Mouse (Mus musculus): Measurements from ENCODE around the gene Ccdc9.

Ccdc9 gene

DNA sequence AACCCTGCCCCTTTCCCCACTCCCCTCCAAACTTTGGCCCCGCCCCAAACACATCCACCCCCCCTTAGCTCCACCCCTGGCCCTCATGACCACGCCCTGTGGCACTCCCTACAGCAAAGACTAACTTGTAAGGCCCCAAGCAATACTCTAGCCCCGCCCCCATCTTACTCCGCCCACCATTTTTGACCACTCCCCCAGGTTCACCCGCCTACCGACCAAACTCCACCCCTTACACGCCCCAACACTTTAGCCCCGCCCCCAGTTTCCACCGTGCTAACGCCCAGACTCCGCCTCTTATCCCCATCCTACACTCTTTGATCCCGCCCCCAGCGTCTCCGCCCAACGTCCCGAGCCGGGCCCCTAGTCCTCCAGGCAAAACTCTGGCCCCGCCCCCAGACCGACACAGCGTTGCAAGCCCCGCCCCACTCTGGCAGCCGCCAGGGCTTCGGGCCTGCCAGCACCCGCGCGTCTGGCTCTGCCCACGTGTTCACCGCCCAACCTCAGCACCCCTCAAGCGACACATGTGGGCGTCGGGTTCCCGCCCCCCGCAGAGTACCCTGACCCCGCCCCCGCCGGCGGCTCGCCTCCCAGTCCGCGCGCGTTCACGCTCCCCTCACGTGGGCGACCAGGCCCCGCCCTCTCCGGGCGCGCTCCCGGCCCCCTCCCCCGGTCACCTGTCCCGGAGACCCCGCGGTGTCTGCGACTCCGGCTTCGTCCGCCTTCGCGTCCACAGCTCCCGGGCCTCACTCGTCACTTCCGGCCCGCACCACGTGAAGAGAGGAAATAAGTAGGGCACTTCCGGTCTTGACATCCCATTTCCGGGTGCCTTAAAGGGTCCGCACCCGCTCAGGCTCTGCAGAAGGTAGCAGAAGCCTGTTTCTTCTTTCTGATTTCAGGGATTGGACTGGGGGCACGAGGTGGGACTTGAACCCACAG is at the start of gene Ccdc9:
Ccdc9 (minus strand) TSS at position 770 of the 936 bp plus-strand sequence.
- peak; percentile 100 for DNase-seq (ENCODE audit: low spot score)

DNA sequence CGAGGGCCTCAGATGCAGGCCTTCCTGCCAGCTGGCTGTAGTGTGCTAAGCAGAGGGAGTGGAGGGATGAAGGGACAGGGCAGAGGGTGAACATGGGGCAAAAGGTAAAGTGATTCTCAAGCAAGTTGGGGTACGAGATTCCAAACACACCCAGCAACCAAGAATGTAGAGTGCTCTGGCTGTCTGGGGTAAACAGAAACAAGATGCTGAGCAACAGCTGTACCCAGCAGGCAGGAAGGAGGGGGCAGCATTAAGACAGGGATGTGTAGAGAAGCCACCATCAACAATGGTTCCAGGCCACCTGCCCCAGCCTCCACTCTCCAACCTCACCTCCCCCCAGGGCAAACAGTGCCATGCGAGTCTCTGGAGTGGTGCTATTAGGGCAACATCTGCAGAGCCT is 42.6 kb upstream of the Ccdc9 start:
- no peak for DNase-seq (ENCODE audit: low spot score)

DNA sequence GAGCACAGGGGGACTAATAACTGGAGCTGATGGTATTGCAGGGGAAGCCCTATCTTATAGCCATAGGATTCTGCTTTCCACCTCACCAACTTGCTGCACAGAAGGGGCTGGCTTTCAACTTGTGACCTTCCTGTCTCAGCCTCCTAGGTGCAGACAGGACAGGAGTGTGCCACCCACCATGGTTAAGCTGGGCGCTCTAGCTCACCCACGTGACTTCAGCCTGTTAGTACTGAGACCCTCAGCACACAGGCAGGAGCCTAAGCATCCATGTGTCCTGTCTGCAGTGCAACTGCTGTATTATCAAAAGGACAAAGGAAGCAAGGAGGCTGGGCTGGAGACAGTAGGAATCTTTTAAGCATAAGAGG is 40.0 kb upstream of the Ccdc9 start:
- DNase-seq (ENCODE audit: low spot score), result no peak

DNA sequence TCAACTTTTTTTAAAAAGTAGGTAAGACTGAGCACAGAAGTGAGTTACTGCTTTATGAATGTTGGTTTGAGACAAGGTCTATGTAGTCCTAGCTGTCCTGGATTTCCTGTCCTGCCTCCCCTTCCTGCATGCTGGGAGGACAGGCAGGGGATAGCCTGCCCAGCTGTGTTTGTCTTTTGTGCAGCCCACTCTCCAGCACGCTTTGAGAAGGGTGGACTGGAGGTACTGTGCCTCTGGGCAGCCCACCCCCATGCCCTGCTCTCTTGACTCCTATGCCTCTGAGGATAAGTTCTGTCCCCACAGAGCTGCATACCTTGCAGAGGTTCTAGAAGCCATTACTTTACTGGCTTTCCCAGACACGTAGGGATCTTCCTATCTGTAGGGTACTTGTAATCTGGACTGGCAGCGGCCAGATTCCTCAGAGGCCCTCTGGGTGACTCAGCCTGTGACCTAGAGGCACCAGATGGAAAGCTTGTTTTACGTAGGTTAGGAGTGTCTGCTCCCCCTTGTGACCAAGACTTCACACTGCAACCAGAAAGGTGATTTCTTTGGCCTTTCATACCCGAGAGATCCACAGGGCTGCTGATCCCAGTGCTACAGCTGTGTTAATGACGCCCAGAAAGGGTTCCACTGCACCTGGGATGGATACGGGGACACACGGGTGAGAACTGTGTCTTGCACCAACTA is 39.5 kb upstream of the Ccdc9 start:
- DNase-seq (ENCODE audit: low spot score), result peak; percentile 92

DNA sequence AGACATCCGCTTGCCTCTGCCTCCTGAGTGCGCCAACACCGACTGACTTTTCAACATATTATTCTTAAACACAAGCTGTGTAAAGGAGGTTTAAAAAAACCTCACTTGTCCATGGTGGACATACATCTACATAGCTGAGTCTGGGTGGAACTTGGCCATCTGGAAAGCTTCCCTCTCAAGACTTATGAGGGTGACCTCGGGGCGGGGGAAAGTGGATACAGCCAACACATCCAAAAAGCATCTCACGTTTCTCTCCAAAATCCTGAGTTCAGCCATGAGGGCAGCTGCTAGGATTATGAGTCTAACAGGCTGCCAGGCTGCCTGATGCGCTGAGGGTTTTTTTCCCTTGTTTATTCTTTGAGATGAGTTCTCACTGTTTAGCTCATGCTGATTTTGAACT is 38.1 kb upstream of the Ccdc9 start:
- no peak for DNase-seq (ENCODE audit: low spot score)

DNA sequence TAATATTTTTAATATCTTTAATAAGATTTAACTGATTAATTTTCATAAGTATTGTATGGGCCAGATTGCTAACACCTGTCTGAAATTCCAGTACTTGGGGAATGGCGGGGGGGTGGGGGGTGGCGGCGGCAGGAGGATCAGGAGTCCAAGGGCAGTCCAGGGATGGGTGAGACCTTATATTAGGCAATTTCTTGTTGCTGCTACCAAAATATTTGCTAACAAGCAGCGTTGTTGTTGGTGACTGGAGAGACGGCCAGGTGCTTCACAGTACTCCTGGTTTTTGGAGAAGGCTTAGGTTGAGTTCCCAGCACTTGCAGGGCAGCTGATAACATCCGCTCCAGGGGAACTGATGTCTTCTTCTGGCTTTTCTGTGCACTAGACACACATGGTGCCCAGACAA is 33.9 kb upstream of the Ccdc9 start:
- DNase-seq (ENCODE audit: low spot score), result no peak

DNA sequence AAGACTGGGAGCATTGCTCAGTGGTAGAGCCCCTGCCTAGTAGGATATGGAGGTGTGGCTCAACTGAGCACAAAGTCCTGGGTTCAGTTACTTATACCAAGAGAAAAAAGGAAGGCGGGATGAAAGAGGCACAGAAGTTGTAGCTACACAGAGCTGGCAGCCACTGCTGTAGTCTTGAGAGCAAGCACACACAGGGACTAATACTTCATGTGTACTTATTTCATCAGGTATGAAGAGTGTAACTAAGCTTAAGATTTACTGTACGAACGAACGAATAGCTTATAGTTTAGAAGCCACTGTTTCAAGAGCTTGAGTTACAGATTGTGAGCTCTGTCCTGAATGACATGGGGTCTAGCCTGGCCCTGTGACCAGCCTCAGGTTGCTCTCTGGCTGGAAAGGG is 32.6 kb upstream of the Ccdc9 start:
- no peak for DNase-seq (ENCODE audit: low spot score)

DNA sequence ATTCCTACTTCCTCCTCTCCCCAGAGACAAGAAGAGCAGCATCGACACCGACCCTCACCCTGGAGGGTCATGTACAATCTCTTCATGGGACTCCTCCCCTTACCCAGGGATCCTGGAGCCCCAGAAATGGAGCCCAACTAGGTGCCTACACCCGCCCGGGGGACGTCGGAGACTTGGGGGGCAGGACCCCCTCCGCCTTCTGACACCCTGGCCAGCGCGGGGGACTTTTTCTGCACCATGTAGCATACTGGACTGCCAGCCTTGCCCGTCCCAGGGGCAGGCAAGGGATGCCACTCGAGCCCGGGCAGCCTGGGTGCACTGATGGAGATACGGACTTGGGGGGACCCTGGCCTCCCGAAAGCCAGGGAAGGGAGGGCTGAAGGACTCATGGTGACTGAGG is 30.5 kb upstream of the Ccdc9 start:
- DNase-seq (ENCODE audit: low spot score), result no peak

DNA sequence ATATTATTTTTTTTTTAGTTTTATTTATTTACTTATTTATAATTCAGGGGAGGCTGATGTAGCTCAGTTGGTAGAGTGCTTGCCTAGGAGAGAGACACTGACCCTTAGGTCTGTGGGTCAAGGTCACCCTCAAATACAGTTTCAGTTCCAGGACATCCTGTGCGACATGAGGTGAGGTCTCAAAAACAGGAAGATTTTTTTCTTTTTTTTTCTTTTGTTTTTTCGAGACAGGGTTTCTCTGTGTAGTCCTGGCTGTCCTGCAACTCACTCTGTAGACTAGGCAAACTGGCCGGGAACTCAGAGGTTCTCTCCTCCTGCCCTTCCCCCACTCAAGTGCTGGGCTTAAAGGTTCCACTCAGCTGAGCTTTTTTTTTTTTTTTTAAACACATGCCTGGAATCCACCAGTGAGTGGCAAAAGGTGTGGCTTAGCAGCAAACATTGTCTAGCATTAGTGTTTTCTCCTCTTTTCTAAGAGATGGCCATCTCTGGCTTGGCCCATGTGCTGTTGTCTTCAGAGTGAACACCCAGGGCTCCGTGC is 28.7 kb upstream of the Ccdc9 start:
- DNase-seq (ENCODE audit: low spot score), result no peak

DNA sequence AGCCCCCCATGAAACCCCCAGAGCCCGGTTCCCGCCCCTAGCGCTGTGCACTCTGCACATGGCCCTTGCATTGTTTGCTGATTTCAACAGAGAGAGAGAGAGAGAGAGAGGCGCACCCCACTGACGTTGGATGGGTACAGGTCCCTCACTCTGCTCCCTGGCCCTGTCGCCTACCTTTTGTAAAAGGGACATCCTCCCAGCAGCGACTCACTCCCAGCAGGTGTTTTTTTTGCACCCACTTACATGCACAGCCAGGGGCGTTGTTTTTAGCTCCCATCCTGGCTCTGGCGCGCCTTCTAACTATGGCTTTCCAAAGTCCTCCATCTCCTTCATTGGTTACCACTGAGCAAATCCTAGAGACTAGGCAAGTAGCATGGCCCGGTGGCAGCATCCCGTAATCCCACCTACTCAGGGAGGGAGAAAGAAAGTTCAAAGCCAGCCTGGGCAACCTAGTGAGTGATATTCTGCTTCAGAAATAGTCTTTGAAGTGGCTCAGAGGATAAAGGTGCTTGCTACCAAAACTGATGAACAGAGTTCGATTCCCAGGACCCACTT is 27.7 kb upstream of the Ccdc9 start:
- DNase-seq (ENCODE audit: low spot score), result no peak

DNA sequence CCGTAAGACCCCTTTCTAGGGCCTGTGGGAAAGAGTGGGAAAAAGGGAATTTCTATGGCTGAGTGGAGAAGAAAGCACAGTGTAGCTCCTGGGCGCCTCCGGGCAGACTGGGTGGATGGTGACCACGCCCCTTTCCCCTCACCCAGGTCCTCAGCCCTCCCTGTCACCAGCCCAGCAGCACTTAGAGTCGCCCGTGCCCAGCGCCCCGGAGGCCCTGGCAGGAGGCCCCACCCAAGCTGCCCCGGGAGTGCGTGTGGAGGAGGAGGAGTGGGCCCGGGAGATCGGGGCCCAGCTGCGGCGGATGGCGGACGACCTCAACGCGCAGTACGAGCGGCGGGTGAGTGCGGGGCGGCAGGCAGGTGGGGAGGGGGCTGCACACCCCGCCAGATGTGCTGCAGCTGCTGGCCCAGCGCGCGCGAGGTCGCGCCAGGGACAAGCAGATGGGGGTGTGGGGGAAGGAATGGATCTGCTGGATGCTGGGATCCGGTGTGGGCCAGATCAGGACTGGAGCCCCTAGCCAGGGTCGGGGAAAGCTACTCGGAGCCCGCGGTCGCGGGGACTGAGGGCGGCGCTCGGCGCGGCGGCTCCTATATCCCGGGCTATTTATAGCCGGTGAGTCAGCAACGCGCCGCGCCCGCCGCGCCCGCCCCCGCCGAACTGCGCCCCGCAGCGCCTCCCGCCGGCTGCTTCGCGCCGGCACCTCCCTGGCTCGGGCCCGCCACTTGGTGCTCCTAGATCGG is 27.1 kb upstream of the Ccdc9 start:
- DNase-seq (ENCODE audit: low spot score), result peak; percentile 84

DNA sequence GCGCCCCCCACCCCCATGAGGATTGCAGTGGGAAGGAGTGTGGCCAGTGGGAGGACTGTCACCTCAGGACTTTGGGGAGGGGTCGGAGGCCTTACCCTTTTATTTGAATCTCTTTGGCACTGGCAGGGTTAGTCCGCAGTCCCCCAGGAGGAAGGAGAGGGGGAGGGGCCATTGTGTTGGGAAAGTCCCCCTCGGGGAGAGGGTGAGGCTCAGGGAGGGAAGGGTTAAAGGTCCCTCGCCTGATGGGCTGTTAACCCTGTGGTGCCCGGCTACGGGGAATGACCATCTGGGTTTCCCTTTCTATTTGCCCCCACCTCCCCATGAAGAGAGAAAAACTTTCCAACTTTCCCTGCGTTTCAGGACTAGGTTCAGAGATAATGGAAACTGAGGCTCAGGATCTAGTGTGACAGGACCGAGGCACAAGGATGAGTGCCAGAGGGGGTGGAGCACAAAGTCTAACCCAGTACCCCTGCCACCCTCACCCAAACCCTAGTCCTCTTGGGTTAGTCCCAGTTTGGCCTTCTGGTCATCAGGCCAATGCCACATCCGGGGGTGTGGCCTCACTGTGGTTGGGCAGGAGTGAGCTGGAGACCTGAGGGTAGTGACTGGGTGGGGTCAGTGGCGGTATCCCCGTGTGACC is 26.2 kb upstream of the Ccdc9 start:
- peak; percentile 86 for DNase-seq (ENCODE audit: low spot score)

DNA sequence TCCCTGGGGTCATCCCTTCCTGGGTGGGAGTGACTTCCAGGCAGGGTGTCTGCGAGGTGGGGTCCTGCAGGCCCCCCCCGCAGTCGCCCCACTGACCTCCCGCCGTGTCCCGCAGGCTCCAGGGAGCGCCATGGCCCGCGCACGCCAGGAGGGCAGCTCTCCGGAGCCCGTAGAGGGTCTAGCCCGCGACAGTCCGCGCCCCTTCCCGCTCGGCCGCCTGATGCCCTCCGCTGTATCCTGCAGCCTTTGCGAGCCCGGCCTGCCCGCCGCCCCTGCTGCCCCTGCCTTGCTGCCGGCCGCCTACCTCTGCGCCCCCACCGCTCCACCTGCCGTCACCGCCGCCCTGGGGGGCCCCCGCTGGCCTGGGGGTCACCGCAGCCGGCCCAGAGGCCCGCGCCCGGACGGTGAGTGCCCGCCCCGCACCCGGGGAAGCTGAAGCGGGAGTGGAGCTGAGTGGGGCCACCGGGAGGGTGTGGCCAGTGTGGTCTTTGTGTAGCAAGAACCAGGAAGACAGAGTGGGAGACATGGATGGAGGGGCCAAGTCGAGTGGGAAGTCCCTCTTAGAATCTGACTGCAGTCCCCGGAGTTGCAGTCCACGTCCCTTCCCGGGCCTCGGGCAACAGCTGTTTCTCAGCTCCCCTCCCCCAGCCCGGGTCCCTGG is 25.5 kb upstream of the Ccdc9 start:
- DNase-seq (ENCODE audit: low spot score), result no peak

DNA sequence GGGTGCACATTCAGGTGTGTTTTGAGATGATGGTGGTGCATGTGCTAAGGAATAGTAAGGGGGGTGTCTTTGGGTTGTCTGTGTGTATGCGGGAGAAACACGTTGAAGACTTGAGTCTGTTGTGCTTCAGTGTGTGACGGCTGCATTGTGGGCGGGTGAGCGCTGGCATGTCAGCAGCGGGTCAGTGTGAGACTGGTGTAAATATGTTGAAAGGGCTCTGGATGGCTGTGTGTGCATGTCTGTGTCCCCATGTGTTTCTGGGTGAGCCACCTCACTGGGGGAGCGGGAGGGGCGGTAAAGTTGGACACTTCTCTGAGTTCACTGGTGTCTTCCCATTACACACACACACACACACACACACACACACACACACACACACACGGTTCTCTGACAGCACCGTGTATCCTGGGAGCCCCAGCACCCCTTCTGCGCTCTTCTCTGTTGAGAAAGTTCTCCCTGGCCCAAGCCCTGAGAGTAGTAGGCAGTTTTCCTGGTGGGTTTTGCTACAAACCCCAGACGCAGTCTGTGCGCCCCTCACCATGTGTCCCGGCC is 24.9 kb upstream of the Ccdc9 start:
- peak; percentile 38 for DNase-seq (ENCODE audit: low spot score)

DNA sequence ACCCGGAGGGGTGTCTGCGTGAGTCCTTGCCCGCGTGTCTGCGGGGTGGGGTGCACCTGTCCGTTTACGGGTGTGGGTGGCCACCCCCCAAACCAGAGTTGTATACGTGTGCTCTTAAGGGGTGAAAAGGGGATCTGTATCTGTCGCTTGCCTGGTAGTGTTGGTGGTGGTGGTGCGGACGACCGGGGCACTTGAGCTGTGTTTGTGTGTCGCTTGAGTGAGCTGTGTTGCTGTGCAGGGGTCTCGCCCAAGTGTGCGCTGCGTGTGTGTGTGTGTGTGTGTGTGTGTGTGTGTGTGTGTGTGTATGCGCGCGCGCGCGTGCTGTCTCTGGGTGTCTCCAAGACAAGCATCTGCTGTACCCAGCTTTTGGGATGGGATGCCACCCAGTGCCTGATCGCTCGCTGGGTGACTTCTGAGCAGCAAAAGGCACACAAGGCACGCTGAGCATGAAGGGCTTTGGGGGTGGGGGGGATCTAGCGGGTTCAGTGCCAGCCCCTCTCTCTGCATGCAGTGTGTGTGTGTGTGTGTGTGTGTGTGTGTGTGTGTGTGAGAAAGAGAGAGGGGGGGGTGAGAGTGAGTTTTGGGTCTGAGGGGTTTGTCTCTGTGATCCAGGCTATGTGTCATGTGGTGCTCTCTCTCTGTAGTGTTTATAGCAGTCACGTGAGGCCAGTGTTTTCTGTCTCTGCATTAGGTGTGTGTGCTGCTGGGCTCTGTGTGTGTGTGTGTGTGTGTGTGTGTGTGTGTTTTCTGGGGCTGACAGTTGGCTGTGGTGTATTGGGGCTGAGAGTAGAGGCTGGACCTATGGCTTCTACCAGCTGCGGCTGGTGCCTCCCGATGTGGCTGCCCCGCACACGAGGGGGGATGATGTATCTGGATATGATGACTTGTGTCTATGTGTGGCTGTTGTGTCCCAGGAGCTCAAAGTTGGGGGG is 24.2 kb upstream of the Ccdc9 start:
- peak; percentile 43 for DNase-seq (ENCODE audit: low spot score)

DNA sequence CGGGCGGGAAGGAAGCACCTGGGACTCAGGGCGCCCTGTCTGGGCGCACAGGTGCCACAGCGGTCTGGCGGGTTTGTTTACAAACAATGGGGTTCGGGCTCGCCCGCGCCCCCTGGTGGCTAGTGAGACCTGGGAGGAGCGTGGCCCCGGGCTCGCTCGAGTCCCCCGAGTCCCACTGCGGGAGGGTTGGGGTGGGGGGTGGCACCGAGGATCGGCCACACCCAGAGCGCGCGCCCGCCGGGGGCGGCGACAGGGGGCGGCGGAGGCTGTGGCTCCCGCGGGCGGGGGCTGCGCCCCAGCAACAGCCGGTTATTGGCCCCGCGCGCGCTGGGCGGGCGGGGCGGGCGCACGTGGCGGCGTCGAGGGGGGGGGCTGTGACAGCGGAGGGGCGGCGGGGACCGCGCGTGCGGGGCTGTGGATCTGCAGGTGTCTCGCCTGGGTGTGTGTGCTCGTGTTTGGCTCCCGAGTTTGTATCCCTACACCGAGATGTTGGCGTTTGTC is 23.5 kb upstream of the Ccdc9 start:
- peak; percentile 84 for DNase-seq (ENCODE audit: low spot score)

DNA sequence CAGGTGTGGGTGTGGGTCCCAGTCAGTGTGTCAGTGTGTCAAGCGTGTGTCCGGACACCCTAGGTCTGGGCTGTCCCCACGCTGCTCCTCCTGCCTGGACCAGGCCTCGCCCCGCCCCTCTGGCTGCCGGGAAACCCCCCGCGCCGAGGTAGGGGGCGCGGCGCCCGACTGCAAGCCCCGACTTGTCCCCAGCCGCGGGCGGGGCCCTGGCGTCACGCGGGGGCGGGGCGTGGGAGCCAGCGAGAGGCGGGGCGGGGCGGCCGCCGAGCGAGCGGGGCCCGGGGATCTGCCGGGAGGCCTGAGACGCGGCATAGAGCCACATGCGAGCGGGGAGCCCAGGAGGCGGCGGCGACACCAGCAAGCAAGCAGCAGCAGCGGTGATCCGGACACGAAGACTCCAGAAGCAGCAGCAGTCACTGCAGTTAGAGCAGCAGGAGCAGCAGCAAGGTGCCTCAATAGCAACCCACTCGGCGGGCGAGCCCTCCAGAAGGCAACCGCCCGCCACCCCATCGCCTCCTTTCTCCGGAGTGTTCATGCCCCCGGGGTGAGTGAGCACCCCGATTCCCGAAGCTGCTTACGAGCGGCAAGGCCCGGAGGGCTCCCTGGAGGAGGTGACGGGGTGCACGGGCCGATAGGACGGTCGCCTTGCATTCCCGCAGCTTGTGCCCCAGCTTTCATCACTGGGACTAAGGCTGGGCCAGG is 22.9 kb upstream of the Ccdc9 start:
- peak; percentile 79 for DNase-seq (ENCODE audit: low spot score)

DNA sequence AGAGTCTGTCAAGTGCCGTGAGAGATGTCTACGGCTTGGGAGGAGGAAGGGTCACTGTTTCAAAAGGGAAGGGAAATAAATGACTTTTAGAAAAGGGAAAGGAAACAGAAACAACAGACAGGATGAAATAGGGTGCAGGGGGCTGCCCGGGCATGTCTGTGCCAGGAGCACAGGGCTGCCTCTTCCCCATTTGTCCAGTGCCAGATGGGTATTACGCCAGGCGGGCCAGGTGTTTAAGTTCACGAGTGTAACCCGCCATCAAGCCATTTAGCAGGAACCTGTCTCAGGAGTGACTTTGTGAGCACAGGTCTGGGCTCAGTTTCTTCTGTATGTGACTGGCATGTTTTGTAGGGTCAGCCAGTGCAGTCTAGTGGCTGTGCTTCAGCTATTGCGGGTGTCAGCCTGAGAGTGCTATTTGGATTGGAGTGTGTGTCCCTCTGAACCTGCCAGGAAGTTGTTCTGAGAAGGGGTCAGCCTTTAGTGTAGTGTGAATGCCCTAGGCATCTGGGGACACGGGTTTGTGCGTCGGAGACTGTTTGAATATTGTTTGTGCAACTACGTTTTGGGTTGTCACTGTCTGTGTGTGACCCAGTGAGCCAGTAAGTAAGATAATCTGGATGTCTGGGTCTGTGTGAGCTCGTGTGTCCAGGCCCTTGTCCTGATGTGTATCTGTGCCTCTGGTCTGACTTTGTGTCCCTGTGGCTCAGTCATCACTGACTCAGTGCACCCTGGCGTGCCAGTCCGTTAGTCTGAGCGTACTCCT is 22.1 kb upstream of the Ccdc9 start:
- no peak for DNase-seq (ENCODE audit: low spot score)
